Comparison of ENCODE assay signal across 11 mouse cellular contexts in the genomic region with DNA sequence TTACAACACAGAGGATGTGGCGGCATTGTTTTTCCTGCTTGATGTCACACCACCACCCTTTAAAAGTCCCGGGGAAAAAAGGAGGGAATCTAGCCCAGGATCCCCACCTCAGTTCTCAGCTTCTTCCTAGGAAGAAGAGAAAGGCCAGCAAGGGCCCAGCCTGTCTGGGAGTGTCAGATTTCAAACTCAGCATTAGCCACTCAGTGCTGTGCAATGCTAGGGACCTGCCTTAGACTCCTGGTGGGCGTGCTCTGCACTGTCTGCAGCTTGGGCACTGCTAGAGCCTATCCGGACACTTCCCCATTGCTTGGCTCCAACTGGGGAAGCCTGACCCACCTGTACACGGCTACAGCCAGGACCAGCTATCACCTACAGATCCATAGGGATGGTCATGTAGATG. TPM values are rescaled to one million over a fixed set of nuclear protein-coding genes. Genes with fewer than 3 reads are reported as not detected.
DNase-seq lines count a peak whose midpoint lies in the region; ATAC-seq and TF ChIP-seq lines count a peak whose summit lies in the region.
"Had no signal": no experiment of that assay in that cellular context is flagged by ENCODE, and none has a peak within 500 bp of the region (broad histone marks: within the 10 kb centered on the region; RNA-seq: fewer than 3 reads in every experiment).

A gene (plus strand): TSS at position 86 of the 400 bp plus-strand sequence.

- 10% methylated on average over 5 of the region's 5 CpGs for WGBS in heart, embryonic 11.5 days (ENCODE audit: insufficient replicate concordance)
- 3% methylated on average over 5 of the region's 5 CpGs for WGBS in lung, embryonic 15.5 days
- 7% methylated on average over 5 of the region's 5 CpGs for whole genome bisulfite sequencing in limb, embryonic 14.5 days

- H3K9me3 ChIP-seq in heart, embryonic 11.5 days (replicated peaks; ENCODE audit: control insufficient read depth, low read length) = no peaks in the 10 kb centered on the region
- H3K9me3 ChIP-seq in lung, embryonic 15.5 days = no peaks in the 10 kb centered on the region
- H3K9me3 ChIP-seq in limb, embryonic 14.5 days (ENCODE audit: control insufficient read depth, low read length) = no peaks in the 10 kb centered on the region

- 0 out of 2 replicates have a peak within 1 kb of the TSS, but pooled peaks have one; percentile 43 for H3K9ac ChIP-seq in heart, embryonic 11.5 days (ENCODE audit: low read depth, low read length)
- H3K9ac ChIP-seq in lung, embryonic 15.5 days = no peak within 1 kb of the TSS
- H3K9ac ChIP-seq in limb, embryonic 14.5 days (ENCODE audit: low read depth, low read length, severe bottlenecking) = no peak within 1 kb of the TSS

- no peak for TF ChIP-seq POLR2A in limb, embryonic 14.5 days (IDR thresholded peaks at IDR 0.05; ENCODE audit: borderline replicate concordance, extremely low read depth, insufficient read depth, insufficient read length)

- H3K4me2 ChIP-seq in heart, embryonic 11.5 days = peak within 1 kb of the TSS; percentile 34
- H3K4me2 ChIP-seq in lung, embryonic 15.5 days = peak within 1 kb of the TSS; percentile 20; the same call in 1 of the 2 replicates
- H3K4me2 ChIP-seq in limb, embryonic 14.5 days (replicated peaks; ENCODE audit: low read depth, low read length, severe bottlenecking) = no peak within 1 kb of the TSS; the same call in 1 of the 2 replicates

- DNase-seq in heart, adult 18-20 months = no peak
- no peak for DNase-seq in lung, postnatal 14 days
- DNase-seq in embryo, embryonic 11 days = peak; percentile 79
- DNase-seq in limb, embryonic 14.5 days (ENCODE audit: low spot score) = peak; percentile 72
- DNase-seq in natural killer cell, adult 2 months (ENCODE audit: low spot score in 2 of 2) = no peak
- no peak for DNase-seq in ovary, adult 18-20 months (ENCODE audit: low spot score)
- DNase-seq: cerebellum, adult 9-11 months; kidney, adult 8-10 months had no signal

- no peak within 1 kb of the TSS for H3K27ac ChIP-seq in heart, embryonic 11.5 days (ENCODE audit: low read depth, low read length)
- no peak within 1 kb of the TSS for H3K27ac ChIP-seq in lung, embryonic 15.5 days
- H3K27ac ChIP-seq in limb, embryonic 14.5 days (replicated peaks; ENCODE audit: low read depth, low read length) = no peak within 1 kb of the TSS

- no peaks in the 10 kb centered on the region for H3K36me3 ChIP-seq in heart, embryonic 11.5 days (ENCODE audit: control insufficient read depth, insufficient read depth, low read length)
- no peaks in the 10 kb centered on the region for H3K36me3 ChIP-seq in lung, embryonic 15.5 days
- H3K36me3 ChIP-seq in limb, embryonic 14.5 days (ENCODE audit: control insufficient read depth, insufficient read depth, low read length) = no peaks in the 10 kb centered on the region

- no peak within 1 kb of the TSS for H3K4me3 ChIP-seq in heart, embryonic 11.5 days (ENCODE audit: low read depth, low read length)
- no peak within 1 kb of the TSS for H3K4me3 ChIP-seq in lung, embryonic 15.5 days
- H3K4me3 ChIP-seq in limb, embryonic 14.5 days (replicated peaks; ENCODE audit: low read length) = no peak within 1 kb of the TSS
- H3K4me3 ChIP-seq: myocyte had no signal

- 0 out of 2 replicates have a peak, but pooled peaks cover 3% of the 10 kb centered on the region for H3K4me1 ChIP-seq in heart, embryonic 11.5 days (ENCODE audit: control insufficient read depth, insufficient read depth, low read length)
- H3K4me1 ChIP-seq in lung, embryonic 15.5 days = no peaks in the 10 kb centered on the region
- peaks cover 9% of the 10 kb centered on the region; the same call in 1 of the 2 replicates for H3K4me1 ChIP-seq in limb, embryonic 14.5 days (ENCODE audit: control insufficient read depth, insufficient read depth, low read length)

- H3K27me3 ChIP-seq in heart, embryonic 11.5 days (ENCODE audit: control insufficient read depth, insufficient read depth, low read length) = no peaks in the 10 kb centered on the region
- peaks cover 10% of the 10 kb centered on the region for H3K27me3 ChIP-seq in lung, embryonic 15.5 days
- H3K27me3 ChIP-seq in limb, embryonic 14.5 days (ENCODE audit: control insufficient read depth, insufficient read depth, low read length) = no peaks in the 10 kb centered on the region

- ATAC-seq in heart, embryonic 11.5 days (replicated peaks; ENCODE audit: insufficient number of reproducible peaks, low FRiP score, low TSS enrichment) = peak; percentile 72
- peak; percentile 96 for ATAC-seq in lung, embryonic 15.5 days (ENCODE audit: borderline replicate concordance, extremely low read depth, low FRiP score, low TSS enrichment)
- peak; percentile 85 for ATAC-seq in limb, embryonic 14.5 days (ENCODE audit: low FRiP score, low read depth)

RNA-seq across cellular contexts. Expression of the gene that starts here (rescaled TPM):
- 0.24 TPM in 1 of 2 replicates, not detected in the other for polyA plus RNA-seq in heart, embryonic 11.5 days (2014; fragmentation: Nextera tagmentation; extraction: Ambion mirVana)
- not detected for total RNA-seq in heart, adult 18-20 months (2021)
- 0.09 TPM in 1 of 2 replicates, not detected in the other for polyA plus RNA-seq in lung, embryonic 15.5 days (2015; fragmentation: Nextera tagmentation; extraction: Ambion mirVana)
- polyA plus RNA-seq in limb, embryonic 14.5 days (2012; rRNA removed) = 0.17 and 0.24 TPM in 2 replicates
- polyA plus RNA-seq in limb, embryonic 14.5 days (2014; fragmentation: Nextera tagmentation; extraction: Ambion mirVana) = not detected in 2 replicates
- polyA plus RNA-seq: myocyte had no signal

Comparison
In these comparisons a context has a peak if more than half of its experiments do, and no peak if none do; other contexts are left out.
1. Peak in ATAC-seq, H3K9ac ChIP-seq and H3K4me2 ChIP-seq in heart, embryonic 11.5 days; RNA of the gene not detected or under 1 TPM.
2. Peak in ATAC-seq and H3K4me2 ChIP-seq in lung, embryonic 15.5 days; RNA of the gene not detected or under 1 TPM.
3. Peak in DNase-seq and ATAC-seq in limb, embryonic 14.5 days; RNA of the gene not detected or under 1 TPM.